Mouse (Mus musculus): ENCODE measurements around the gene Odf3.

The Odf3 gene

GRCm38 (mm10) chr7:140844905-140845665 is 2.5 kb upstream of the Odf3 start, which contains the start of gene Scgb1c1:
Gene Scgb1c1, plus strand, starts transcription at chr7:140845547.
- peak; percentile 88 for DNase-seq (ENCODE audit: low read depth, low spot score)

GRCm38 (mm10) chr7:140845683-140846082 is 1.9 kb upstream of the Odf3 start:
- DNase-seq (ENCODE audit: low read depth, low spot score) = no peak

DNA sequence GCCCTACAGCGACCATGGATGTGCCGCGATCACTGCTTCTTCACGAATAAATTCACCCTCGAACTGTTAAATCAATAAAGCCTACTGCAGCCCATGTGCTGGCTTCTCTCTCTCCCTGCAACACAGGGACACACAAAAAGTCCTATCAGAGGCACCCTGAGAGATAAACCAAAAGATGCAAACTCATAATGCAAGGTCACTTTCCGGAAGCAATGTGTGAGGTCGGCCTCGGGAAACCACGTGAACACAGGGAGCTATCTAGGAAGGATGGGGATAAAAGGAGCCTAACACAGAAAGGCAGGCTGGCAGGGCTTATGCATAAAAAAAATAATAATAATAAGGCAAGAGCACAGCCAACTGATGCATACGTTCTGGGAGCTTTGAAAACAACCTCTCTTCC is 929 bp upstream of the Odf3 start:
- no peak for DNase-seq (ENCODE audit: low read depth, low spot score)

- DNase-seq (ENCODE audit: low read depth, low spot score) = no peak
Observed at GRCm38 (mm10) chr7:140848591-140848990, 986 bp downstream of the Odf3 start.

- DNase-seq (ENCODE audit: low read depth, low spot score) = no peak
Observed at GRCm38 (mm10) chr7:140851916-140852315, 4.3 kb downstream of the Odf3 start.

DNA sequence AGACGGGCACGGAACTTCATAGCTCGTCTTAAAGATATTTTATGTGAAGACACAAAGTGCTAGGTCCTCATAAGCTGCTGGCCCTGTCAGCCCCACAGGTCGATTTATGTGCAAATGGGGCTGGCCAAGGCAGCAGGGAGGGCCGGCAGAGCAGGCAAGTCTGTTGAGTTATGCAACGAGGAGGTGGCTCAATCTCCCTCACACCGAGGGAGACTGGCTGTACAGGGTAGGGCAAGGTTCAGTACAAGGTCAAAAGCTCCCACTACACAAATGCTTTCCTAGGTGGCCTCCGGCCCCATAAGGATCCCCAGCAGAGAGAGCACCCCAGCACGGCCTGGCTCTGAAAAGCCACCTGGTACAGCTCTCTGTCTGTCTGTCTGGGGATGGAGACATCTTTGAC is 5.8 kb downstream of the Odf3 start:
- DNase-seq (ENCODE audit: low read depth, low spot score) = no peak

GRCm38 (mm10) chr7:140854483-140854882 is 6.9 kb downstream of the Odf3 start:
- no peak for DNase-seq (ENCODE audit: low read depth, low spot score)

- no peak for DNase-seq (ENCODE audit: low read depth, low spot score)
Observed at GRCm38 (mm10) chr7:140855181-140855580, 7.6 kb downstream of the Odf3 start.

DNA sequence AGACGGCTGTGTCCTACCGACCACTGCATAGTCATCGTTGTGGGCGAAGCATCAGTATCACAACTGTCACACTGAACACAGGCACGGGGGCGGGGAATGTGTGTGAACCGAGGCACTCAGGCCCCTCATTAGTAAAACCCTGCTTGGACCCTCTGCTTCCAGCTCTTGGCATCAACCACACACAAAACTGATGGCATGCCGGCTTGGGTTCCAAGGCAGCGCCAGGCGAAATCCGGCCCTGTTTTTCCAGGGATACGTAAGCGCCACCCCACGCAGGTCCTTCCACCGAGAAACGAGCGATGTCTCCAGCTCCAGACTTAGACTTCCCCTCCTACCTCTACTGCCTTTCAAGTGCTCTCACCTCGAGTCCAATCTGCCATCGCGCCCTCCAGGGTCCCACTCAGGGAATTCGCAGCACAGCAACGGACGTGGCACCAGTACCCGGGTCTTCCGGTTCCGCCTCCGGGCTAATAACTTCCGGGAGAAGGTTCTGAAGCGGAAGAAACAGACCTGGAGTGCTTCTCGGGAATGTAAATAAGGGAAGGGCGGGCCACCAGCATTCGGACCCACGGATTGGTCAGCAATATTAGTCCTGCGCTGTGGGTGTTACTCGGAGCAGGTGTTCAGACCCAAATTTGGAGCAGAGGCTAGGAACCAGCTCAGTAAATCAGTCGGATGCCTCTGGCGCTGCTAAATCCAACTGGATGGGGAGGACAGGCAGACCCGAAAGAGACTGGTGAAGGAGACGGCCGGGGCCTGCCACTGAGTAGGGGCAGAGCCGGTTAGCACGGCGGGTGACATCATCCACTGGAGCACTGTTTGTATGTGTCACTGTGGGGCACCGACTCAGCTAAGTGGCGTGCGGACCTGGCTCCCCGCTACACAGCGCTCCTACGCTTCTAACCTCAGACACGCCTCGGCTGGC is 8.5 kb downstream of the Odf3 start, which contains the start of gene Gm45785:
Gene Gm45785 (minus strand): TSS at position 472 of the 925 bp plus-strand sequence.
- DNase-seq (ENCODE audit: low read depth, low spot score) = peak; percentile 91

DNA sequence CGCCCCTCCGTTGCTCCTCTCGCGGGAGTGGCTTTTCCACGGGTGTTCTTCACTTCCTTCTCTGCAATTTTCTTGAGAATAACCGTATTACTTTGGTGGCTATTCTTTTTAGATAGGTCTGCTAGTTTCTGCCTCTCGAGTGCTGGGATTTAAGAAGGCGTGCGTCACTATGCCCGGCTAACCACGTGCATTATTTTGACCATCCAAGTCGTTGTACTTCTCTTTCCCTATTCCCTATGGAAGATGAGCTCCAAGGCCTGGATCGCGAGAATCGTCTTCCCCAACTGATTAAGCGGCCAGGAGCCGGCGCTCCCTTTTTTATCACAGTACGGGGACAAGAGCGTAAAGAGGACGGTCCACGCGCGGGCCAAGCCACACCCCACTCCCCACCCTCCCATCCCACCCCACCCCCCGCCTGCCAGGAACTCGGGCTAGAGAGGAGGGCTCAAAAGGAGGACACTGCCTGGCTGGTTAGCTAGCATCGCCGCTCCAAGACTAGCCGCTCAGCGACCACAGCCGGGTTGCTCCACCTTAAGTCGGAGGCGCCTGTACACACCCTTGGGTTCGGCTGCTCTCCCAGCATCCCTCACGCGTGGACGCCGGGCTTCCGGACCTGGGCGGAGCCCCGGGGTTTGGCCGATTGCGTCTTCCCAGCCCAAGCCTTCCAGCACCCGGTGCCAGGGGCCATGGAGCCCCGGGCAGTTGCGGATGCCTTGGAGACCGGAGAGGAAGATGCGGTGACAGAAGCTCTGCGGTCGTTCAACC is 9.4 kb downstream of the Odf3 start, which contains the start of gene Ric8a:
Gene Ric8a (plus strand): TSS at position 173 of the 765 bp plus-strand sequence.
- DNase-seq (ENCODE audit: low read depth, low spot score) = peak; percentile 66

- no peak for DNase-seq (ENCODE audit: low read depth, low spot score)
Observed at GRCm38 (mm10) chr7:140857550-140858505, 10.2 kb downstream of the Odf3 start, which contains the start of gene Bet1l. Gene Bet1l, minus strand, starts transcription at chr7:140857577.

DNA sequence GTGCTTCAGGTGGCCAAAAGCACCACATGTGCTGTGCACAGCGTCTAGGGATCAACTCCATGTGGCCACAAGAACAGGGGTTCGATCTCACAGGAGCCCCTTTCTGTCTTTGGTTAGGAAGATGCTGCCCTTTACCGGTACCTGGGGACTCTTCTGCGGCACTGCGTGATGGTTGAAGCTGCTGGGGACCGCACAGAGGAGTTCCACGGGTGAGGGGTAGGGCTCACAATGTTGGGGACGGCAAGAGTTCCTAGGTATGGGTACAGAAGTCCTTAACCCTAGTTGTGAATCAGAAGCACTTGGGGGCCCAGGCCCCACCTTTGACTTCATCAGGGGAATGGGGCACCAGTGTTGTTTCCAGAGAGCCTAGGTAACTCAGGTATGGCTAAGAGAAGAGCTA is 11.1 kb downstream of the Odf3 start:
- no peak for DNase-seq (ENCODE audit: low read depth, low spot score)

DNA sequence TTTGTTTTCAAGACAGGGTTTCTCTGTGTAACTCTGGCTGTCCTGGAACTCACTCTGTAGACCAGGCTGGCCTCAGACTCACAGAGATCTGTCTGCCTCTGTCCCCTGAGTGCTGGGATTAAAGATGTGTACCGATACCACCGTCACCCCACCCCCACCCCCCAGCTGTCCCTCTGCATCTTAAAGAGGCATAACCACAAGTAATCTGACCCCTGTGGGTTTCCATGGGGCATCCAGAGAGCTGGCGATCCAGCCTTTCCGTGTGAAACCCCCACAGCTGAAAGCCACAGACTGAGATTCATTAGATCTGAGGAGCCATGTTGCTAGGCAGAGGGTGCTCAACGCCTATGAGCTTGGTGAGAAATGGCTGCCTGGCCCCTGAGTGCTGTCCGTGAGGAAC is 12.4 kb downstream of the Odf3 start:
- DNase-seq (ENCODE audit: low read depth, low spot score) = no peak

DNA sequence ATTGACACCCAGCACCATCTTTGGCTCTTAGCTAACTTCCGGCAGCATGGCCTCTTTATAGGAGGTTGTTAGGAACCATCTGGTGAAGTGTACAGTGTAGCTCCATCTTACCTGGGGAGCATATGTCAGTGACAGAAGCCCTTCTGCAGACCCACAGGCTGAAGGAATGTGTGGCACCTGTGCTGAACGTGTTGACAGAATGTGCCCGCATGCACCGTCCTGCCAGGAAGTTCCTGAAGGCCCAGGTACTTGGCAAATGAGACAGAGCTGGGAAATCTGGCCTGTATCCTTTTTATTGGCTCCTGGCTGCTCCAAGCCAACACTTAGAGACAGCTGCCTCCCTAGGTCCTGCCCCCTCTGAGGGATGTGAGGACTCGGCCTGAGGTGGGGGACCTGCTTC is 13.1 kb downstream of the Odf3 start:
- no peak for DNase-seq (ENCODE audit: low read depth, low spot score)

DNA sequence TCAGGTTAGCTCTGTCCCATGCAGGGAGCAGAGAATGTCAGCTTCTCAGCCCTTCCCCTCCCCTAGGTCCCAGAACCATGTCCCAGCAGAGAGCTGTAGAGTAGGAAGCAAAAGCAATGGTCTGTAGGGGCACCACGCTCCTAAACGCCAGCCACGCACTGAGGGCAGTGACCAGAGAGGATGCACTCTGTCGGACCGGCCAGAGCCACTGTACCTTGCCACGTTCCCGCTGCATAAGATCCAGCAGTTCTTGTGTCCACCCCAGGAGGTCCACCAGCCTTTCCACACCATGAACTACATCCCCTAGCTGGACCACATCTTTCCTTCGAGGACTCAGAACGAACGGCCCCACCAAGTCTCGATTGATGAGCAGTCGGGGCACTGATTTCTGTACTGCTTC is 17.2 kb downstream of the Odf3 start:
- no peak for DNase-seq (ENCODE audit: low read depth, low spot score)

DNA sequence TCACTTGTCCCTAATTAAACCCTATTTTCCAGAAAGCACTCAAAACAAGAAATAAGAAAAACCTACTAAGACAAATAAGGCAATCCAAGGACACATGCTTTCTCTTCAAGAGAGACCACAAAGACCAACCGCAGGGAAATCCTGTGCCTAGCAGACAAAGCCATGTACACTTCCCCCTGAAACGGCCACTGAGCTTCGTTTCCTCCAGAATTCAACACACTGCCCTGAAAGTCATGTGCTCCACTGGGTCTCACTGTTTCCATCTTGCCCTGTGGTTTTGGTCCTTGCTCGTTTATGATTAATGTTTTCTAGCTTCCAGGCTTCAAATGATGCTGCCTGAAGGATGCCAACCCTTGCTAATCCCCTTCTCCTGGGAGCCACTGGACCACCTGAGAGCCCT is 26.6 kb downstream of the Odf3 start:
- DNase-seq (ENCODE audit: low read depth, low spot score) = no peak

DNA sequence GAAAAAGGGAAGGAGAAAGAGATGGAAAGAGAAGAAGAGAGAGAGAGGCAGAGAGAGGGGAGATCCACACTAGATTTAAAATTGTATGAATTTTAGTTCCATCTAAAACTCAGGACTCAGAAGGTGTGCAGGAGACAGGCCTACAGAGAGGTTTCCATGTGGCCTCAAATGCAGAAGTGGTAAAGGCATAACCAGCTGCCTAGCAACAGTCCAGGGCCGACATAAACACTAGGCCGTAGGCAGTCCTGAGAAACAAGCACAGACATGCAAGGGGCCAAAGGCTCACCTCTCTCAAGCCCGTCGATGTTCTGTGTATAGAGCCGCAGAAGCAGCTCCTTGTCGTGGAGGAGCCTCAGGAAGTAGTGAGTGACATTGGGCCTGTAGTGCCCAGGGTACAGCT is 29.8 kb downstream of the Odf3 start:
- no peak for DNase-seq (ENCODE audit: low read depth, low spot score)

- no peak for DNase-seq (ENCODE audit: low read depth, low spot score)
Observed at GRCm38 (mm10) chr7:140879355-140879754, 31.8 kb downstream of the Odf3 start.

GRCm38 (mm10) chr7:140880419-140880818 is 32.8 kb downstream of the Odf3 start:
- no peak for DNase-seq (ENCODE audit: low read depth, low spot score)

DNA sequence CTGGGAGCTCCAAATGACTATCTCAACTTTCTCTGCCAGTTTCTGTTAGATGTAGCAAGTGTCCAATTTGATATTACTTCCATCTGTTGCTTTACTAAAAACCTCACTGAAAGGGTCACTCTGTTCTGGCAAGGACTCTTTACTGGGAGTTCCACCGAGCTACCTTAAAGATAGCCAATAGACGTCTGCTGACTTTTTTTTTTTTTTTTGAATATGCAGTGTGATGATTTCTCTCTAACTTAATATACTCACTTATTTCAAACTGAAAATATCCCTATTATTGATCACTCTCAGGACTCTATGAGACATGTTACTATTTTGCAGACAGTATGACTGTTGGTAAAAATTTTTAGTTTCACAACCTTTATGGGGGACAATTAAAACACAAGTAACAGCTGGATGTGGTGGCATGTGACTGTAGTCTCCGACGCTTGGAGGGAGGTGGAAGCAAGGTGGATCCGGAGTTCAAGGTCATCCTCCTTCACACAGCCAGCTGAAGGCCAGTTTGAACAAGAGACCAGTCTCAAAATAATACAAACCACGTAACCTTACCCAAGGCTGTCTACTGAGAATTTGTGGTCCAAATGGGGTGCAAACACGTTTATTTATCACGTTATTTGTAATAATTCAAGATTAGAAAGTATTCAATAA is 33.4 kb downstream of the Odf3 start:
- DNase-seq (ENCODE audit: low read depth, low spot score) = no peak

All from forelimb bud, embryonic 11.5 days (tissue).